Mouse (Mus musculus): ENCODE data around the gene Runx1.

- TF ChIP-seq GATA1 (IDR thresholded peaks at IDR 0.05; ENCODE audit: low read length) (no peak), TAL1 (IDR thresholded peaks at IDR 0.05; ENCODE audit: low read length) (no peak)
These were observed 37.5 kb downstream of the Runx1 start for GRCm38 (mm10) chr16:92788446-92788845.

Measured in erythroblast, embryonic 14.5 days (primary cell).